Mouse (Mus musculus) erythroblast, embryonic 14.5 days (primary cell): ENCODE data around the gene Stk33.

Source experiments
- GATA1 ChIP-seq: IDR thresholded peaks from 2 replicates; pipeline ENCODE4 v1.6.1; 2012; ENCODE audit warnings: low read length, inconsistent platforms, mixed read lengths
- TAL1 ChIP-seq: IDR thresholded peaks from 3 replicates; pipeline ENCODE4 v1.6.1; 2012; ENCODE audit warnings: low read length, inconsistent platforms, mixed read lengths

GRCm38 (mm10) chr7:109467591-109467990 lies 28.7 kb upstream of the Stk33 start:
- no peak for TF ChIP-seq GATA1
- no peak for TF ChIP-seq TAL1
